Mouse (Mus musculus) lung, embryonic 14.5 days (tissue): ENCODE measurements at regions not wholly inside any gene's neighbourhood (a gene's known extent, or its start where the extent isn't known, plus 50 kb on each side); places are given as distances from the start of the nearest gene placed in this dataset.

Source experiments
- ATAC-seq: fragments of 200-750 bp; cut with Nextera tagmentation; 2 replicates; pipeline ENCODE4 v1.8.0; 2017; ENCODE audit warnings: mild to moderate bottlenecking, moderate TSS enrichment, moderate library complexity; ENCODE audit not compliant: insufficient read depth
- DNase-seq: peaks from one replicate; pipeline ENCODE4 v3.0.0-alpha.2; 2015
- H3K27ac ChIP-seq: fragments of 300-500 bp; sonication (generic); 2 replicates; pipeline ENCODE4 v1.5.1; 2014; ENCODE audit warnings: low read depth, mild to moderate bottlenecking, moderate library complexity
- H3K27me3 ChIP-seq: fragments of 300-500 bp; sonication (generic); 2 replicates; pipeline ENCODE4 v1.6.1; 2014; ENCODE audit warnings: low read length, control low read depth; ENCODE audit not compliant: insufficient read depth
- H3K36me3 ChIP-seq: fragments of 300-500 bp; sonication (generic); 2 replicates; pipeline ENCODE4 v1.6.1; 2014; ENCODE audit warnings: control low read depth; ENCODE audit not compliant: insufficient read depth
- H3K4me1 ChIP-seq: fragments of 300-500 bp; sonication (generic); 2 replicates; pipeline ENCODE4 v1.6.1; 2014; ENCODE audit warnings: antibody characterized with exemption, control low read depth; ENCODE audit not compliant: insufficient read depth
- H3K4me2 ChIP-seq: fragments of 300-500 bp; sonication (generic); 2 replicates; pipeline ENCODE4 v1.6.1; 2014; ENCODE audit warnings: mild to moderate bottlenecking
- H3K4me3 ChIP-seq: fragments of 300-500 bp; sonication (generic); 2 replicates; pipeline ENCODE4 v1.5.1; 2014; ENCODE audit warnings: low read depth, low read length
- H3K9ac ChIP-seq: fragments of 300-500 bp; sonication (generic); 2 replicates; pipeline ENCODE4 v1.6.1; 2014
- H3K9me3 ChIP-seq: fragments of 300-500 bp; sonication (generic); 2 replicates; pipeline ENCODE4 v1.6.1; 2016; ENCODE audit warnings: low read depth, low read length, control low read depth
- CTCF ChIP-seq: IDR thresholded peaks from 2 replicates; pipeline ENCODE4 v1.5.1; 2016; ENCODE audit warnings: antibody characterized with exemption, low read depth
- WGBS: fragments of 180-500 bp; shearing (Covaris S2); extraction: QIAGEN DNeasy Blood & Tissue Kit; methylation state at CpG from one replicate; pipeline ENCODE4 v1.1.7; 2014; 5-methylcytosine and 5-hydroxymethylcytosine counted together

GRCm38 (mm10) chr8:34756916-34757315, 645.4 kb upstream of the Gm10131 start:
- TF ChIP-seq CTCF, result no peak
- H3K27me3 ChIP-seq, result no peaks in the 10 kb centered on the region

GRCm38 (mm10) chr8:34756171-34756570, 644.6 kb upstream of the Gm10131 start:
- TF ChIP-seq CTCF, result no peak
- 84% methylated on average over 4 of the region's 4 CpGs for WGBS
- Histone ChIP-seq H3K4me1 (peaks cover 5% of the 10 kb centered on the region; the same call in 1 of the 2 replicates), H3K27me3 (no peaks in the 10 kb centered on the region), H3K36me3 (no peaks in the 10 kb centered on the region), H3K4me3 (no peak overlapping the region), H3K27ac (no peak overlapping the region), H3K4me2 (no peak overlapping the region), H3K9me3 (no peaks in the 10 kb centered on the region), H3K9ac (no peak overlapping the region)
- DNase-seq, result no peak
- no peak for ATAC-seq

More at GRCm38 (mm10) chr8:34756916-34757315, 645.4 kb upstream of the Gm10131 start:
- no peaks in the 10 kb centered on the region for H3K36me3 ChIP-seq
- 78% methylated on average over 2 of the region's 2 CpGs for WGBS
- ATAC-seq (no peak), DNase-seq (no peak)
- H3K27ac ChIP-seq, result no peak overlapping the region
- no peaks in the 10 kb centered on the region for H3K9me3 ChIP-seq
- no peak overlapping the region for H3K4me3 ChIP-seq
- H3K4me2 ChIP-seq, result no peak overlapping the region
- no peak overlapping the region for H3K9ac ChIP-seq
- peaks cover 5% of the 10 kb centered on the region; the same call in 1 of the 2 replicates for H3K4me1 ChIP-seq

DNA sequence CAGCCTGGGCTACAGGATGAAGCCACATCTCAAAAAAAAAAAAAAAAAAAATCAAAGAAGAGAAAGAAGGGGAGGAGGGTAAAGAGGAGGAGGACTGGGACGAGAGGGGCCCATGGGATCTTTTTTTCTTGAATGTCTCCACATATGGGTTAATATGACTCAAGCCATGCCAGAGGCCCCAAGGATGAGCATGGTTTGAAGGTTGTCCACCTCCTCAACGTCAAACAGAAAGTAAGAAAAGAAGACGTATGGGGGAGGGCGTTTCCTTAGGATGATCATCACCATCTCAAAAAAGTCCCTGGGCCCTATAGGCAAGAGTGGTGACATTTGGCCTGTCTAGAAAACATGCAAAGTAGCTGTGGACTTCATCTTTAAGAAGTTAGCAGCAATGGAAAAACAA, 643.9 kb upstream of the Gm10131 start:
- H3K27ac ChIP-seq, result no peak overlapping the region
- no peaks in the 10 kb centered on the region for H3K36me3 ChIP-seq
- no peak for TF ChIP-seq CTCF
- no peak overlapping the region for H3K4me2 ChIP-seq
- H3K4me3 ChIP-seq, result no peak overlapping the region
- no peak for ATAC-seq
- H3K9me3 ChIP-seq, result no peaks in the 10 kb centered on the region
- WGBS, result 78% methylated on average over 4 of the region's 4 CpGs
- DNase-seq, result no peak
- H3K9ac ChIP-seq, result no peak overlapping the region
- peaks cover 5% of the 10 kb centered on the region; the same call in 1 of the 2 replicates for H3K4me1 ChIP-seq
- H3K27me3 ChIP-seq, result no peaks in the 10 kb centered on the region

- WGBS, result 31% methylated on average over 10 of the region's 10 CpGs
- no peak for TF ChIP-seq CTCF
- Histone ChIP-seq H3K27ac (no peak overlapping the region), H3K27me3 (no peaks in the 10 kb centered on the region), H3K9ac (no peak overlapping the region), H3K9me3 (no peaks in the 10 kb centered on the region), H3K36me3 (no peaks in the 10 kb centered on the region), H3K4me2 (no peak overlapping the region), H3K4me3 (no peak overlapping the region), H3K4me1 (peaks cover 5% of the 10 kb centered on the region; the same call in 1 of the 2 replicates)
- DNase-seq, result no peak
- ATAC-seq, result no peak
Measured at GRCm38 (mm10) chr8:34753046-34753445, 641.5 kb upstream of the Gm10131 start.

- H3K36me3 ChIP-seq, result no peaks in the 10 kb centered on the region
- H3K9me3 ChIP-seq, result no peaks in the 10 kb centered on the region
- H3K4me2 ChIP-seq, result no peak overlapping the region
- DNase-seq (no peak), ATAC-seq (no peak)
- no peak for TF ChIP-seq CTCF
- H3K27me3 ChIP-seq, result no peaks in the 10 kb centered on the region
- peaks cover 5% of the 10 kb centered on the region; the same call in 1 of the 2 replicates for H3K4me1 ChIP-seq
- 66% methylated on average over 8 of the region's 8 CpGs for WGBS
- H3K9ac ChIP-seq, result no peak overlapping the region
- no peak overlapping the region for H3K4me3 ChIP-seq
- no peak overlapping the region for H3K27ac ChIP-seq
Measured at GRCm38 (mm10) chr8:34748521-34748920, 637.0 kb upstream of the Gm10131 start.

DNA sequence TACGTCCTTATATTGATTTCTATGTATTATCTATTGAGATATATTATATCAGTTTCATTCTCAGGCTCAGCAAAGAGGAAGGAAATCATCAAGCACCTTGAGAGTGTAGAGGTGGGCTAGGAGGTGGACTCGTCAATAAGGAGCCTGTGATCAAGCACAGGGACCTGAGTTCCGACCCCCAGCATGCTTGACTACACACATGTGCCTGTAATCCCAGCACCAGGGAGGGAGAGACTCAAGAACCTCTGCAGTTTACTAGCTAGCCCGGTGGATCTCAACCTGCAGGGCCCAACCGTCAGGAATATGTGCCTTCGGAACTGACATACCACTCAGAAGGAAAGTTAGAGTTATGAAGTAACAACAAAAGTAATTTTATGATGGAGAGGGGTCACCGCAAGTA, 634.2 kb upstream of the Gm10131 start:
- Histone ChIP-seq H3K4me2 (no peak overlapping the region), H3K4me1 (no peaks in the 10 kb centered on the region), H3K36me3 (no peaks in the 10 kb centered on the region), H3K9ac (no peak overlapping the region), H3K4me3 (no peak overlapping the region), H3K27me3 (no peaks in the 10 kb centered on the region), H3K9me3 (no peaks in the 10 kb centered on the region), H3K27ac (no peak overlapping the region)
- DNase-seq (no peak), ATAC-seq (no peak)
- no peak for TF ChIP-seq CTCF
- 89% methylated on average over 7 of the region's 7 CpGs for WGBS

DNA sequence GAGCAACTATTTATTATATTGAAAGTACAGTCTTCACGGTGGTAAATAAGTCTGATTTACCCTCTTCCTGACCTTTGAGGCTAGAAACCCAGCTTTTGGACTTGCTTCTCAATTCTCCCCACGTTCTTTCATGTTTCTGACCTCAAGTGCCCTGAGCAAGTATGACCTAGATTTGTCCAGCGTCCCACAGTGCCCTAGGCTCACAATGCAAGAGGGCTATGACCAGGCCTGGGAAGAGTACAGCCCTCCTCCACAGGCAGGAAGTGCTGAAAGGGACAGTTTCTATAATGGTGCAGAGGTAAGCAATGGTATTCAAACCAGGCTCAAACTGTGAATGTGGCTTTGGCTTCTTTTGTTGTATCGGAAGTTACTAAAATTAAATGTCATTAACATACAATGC, 633.1 kb upstream of the Gm10131 start:
- Histone ChIP-seq H3K27ac (no peak overlapping the region), H3K4me1 (no peaks in the 10 kb centered on the region), H3K9me3 (no peaks in the 10 kb centered on the region), H3K9ac (no peak overlapping the region), H3K4me3 (no peak overlapping the region), H3K27me3 (no peaks in the 10 kb centered on the region), H3K4me2 (no peak overlapping the region), H3K36me3 (no peaks in the 10 kb centered on the region)
- WGBS, result 49% methylated on average over 4 of the region's 4 CpGs
- ATAC-seq, result no peak
- DNase-seq, result no peak
- TF ChIP-seq CTCF, result no peak

DNA sequence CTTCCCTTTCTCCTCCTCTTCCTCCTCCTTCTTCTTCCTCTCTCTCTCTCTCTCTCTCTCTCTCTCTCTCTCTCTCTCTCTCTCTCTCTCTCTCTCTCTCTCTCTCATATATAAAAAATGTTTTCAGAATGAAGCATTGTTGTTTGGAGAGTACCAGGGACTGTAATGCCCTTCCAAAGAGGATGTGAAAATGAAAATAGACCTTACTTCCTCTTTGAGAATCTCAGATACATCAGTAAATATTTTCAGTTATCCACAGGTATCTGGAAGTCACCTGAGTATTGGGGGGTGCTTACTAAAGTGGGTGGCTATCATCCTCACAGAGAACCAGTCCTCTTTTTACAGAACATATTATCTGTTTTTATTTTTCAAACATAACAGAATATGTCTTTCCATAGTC, 632.6 kb upstream of the Gm10131 start:
- no peak for ATAC-seq
- Histone ChIP-seq H3K4me1 (no peaks in the 10 kb centered on the region), H3K4me2 (no peak overlapping the region)

More for the DNA sequence above, 632.6 kb upstream of the Gm10131 start:
- H3K9ac ChIP-seq, result no peak overlapping the region
- H3K27me3 ChIP-seq, result no peaks in the 10 kb centered on the region
- TF ChIP-seq CTCF, result no peak
- no peaks in the 10 kb centered on the region for H3K9me3 ChIP-seq
- H3K36me3 ChIP-seq, result no peaks in the 10 kb centered on the region
- no peak overlapping the region for H3K27ac ChIP-seq
- no peak overlapping the region for H3K4me3 ChIP-seq
- no peak for DNase-seq
